Mouse (Mus musculus): ENCODE results near the gene Olfr312.

DNA sequence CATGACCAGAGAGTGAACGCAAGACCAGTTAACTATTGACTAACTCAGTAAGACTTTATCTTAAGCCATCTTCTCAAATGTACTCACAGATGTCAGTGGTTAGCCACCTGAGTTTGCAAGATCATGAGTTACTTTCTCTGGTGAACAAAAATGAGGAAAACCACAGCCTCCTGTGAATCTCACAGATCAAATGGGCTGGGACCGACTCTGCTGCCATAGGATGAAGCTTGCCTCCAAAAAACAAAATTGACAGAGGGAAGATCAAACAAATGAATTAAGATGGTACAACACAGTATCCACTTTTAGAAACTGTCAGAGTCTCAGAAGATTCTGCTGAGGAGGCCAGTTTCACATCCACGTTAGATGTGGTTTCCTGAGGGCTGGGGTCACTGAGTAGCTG lies 727 bp downstream of the Olfr312 start:
- TF ChIP-seq EP300 (IDR thresholded peaks at IDR 0.05; ENCODE audit: low read depth), result no peak
- no peak for TF ChIP-seq CTCF (IDR thresholded peaks at IDR 0.05; ENCODE audit: low read depth)

All from heart, postnatal 0 days (tissue).